Mouse (Mus musculus) kidney, adult 10 weeks (tissue): ENCODE data around the gene Serpini2. TPM values are rescaled to one million over a fixed set of nuclear protein-coding genes. Genes with fewer than 3 reads are reported as not detected.

Experiments
- polyA plus RNA-seq: library from polyadenylated mRNA; stranded (reverse); fragments of 350-450 nt; fragmentation: Illumina TruSeq; extraction: RNeasy Lipid Tissue Mini Kit (QIAGEN cat#74804); gene quantifications from one replicate; pipeline ENCODE4 v1.2.3, GENCODE M21; 2014; ENCODE audit warnings: low read depth, low replicate concordance

The Serpini2 gene
- polyA plus RNA-seq: not detected

GRCm38 (mm10) chr3:75269978-75270377, at the start of gene Serpini2:
Gene Serpini2 (minus strand): TSS chr3:75270078.

Other genes starting within 250 kb of the Serpini2 start
- gene Zbbx, start 105.0 kb downstream of the Serpini2 start, polyA plus RNA-seq: not detected
- gene Wdr49, start 212.1 kb upstream of the Serpini2 start, polyA plus RNA-seq: not detected